Mouse (Mus musculus) CH12.LX (cell line): Measurements from ENCODE around the gene Npy4r. TPM values are rescaled to one million over a fixed set of nuclear protein-coding genes. Genes with fewer than 3 reads are reported as not detected.

Source experiments
- DNase-seq: peaks from one replicate; pipeline ENCODE4 v3.0.0-alpha.2; 2013; ENCODE audit errors: extremely low read depth
- H3K27ac ChIP-seq: 2 replicates; pipeline ENCODE4 v1.5.1; 2012; ENCODE audit warnings: low read depth, mild to moderate bottlenecking, control low read depth, moderate library complexity; ENCODE audit not compliant: insufficient read depth
- H3K27me3 ChIP-seq: replicated peaks from 2 replicates; pipeline ENCODE3; 2012; ENCODE audit warnings: inconsistent platforms
- H3K36me3 ChIP-seq, 2 experiments: replicated peaks in 1 of 2; 2 replicates each; pipeline versions ENCODE3 to v1.6.1; 2012; ENCODE audit warnings: inconsistent platforms in 1 of 2, low read length in 1 of 2, mild to moderate bottlenecking in 1 of 2, mixed read lengths in 1 of 2, moderate library complexity in 1 of 2; ENCODE audit not compliant: control insufficient read depth in 1 of 2, insufficient read depth in 1 of 2
- H3K4me1 ChIP-seq, 2 experiments: 2 replicates each; pipeline ENCODE4 v1.6.1; 2012; ENCODE audit warnings: inconsistent platforms in 1 of 2, moderate library complexity in 1 of 2; ENCODE audit not compliant: insufficient read depth in 2 of 2, control insufficient read depth in 1 of 2
- H3K4me2 ChIP-seq: 2 replicates; pipeline ENCODE4 v1.6.1; 2012; ENCODE audit warnings: low read depth, mild to moderate bottlenecking, control low read depth; ENCODE audit not compliant: poor library complexity, insufficient read depth, severe bottlenecking
- H3K4me3 ChIP-seq, 3 experiments: fragments of 150-350 bp in 1 of 3; sonication (generic) in 1 of 3; replicated peaks in 1 of 3; 2 replicates each; pipeline versions ENCODE3 to v1.5.1; 2011 to 2012; ENCODE audit warnings: low read depth in 2 of 3, low read length in 2 of 3, mild to moderate bottlenecking in 2 of 3, moderate library complexity in 2 of 3, control low read depth in 1 of 3, improper control_type of control experiment in 1 of 3, inconsistent platforms in 1 of 3, mixed read lengths in 1 of 3; ENCODE audit not compliant: poor library complexity in 1 of 3
- H3K79me2 ChIP-seq: replicated peaks from 2 replicates; pipeline ENCODE4 v1.6.1; 2012; ENCODE audit warnings: mild to moderate bottlenecking, moderate library complexity; ENCODE audit not compliant: control insufficient read depth, poor library complexity, insufficient read depth, severe bottlenecking; ENCODE audit errors: extremely low read depth
- H3K9ac ChIP-seq: 2 replicates; pipeline ENCODE4 v1.6.1; 2012; ENCODE audit warnings: low read depth, mild to moderate bottlenecking, control low read depth, moderate library complexity; ENCODE audit not compliant: insufficient read depth
- H3K9me3 ChIP-seq: replicated peaks from 2 replicates; pipeline ENCODE3; 2012; ENCODE audit warnings: low read length, inconsistent platforms, mixed read lengths
- BHLHE40 ChIP-seq: IDR thresholded peaks from 2 replicates; pipeline ENCODE4 v1.6.1; 2011; ENCODE audit warnings: mild to moderate bottlenecking, low read depth, low read length, improper control_type of control experiment
- ETS1 ChIP-seq: conservative IDR thresholded peaks from 2 replicates; pipeline ENCODE4 v1.6.1; 2012; ENCODE audit warnings: low read depth, mild to moderate bottlenecking, inconsistent platforms, low read length, improper control_type of control experiment, moderate library complexity
- GABPA ChIP-seq: IDR thresholded peaks from 2 replicates; pipeline ENCODE4 v1.6.1; 2012; ENCODE audit warnings: low read depth, low read length, improper control_type of control experiment, inconsistent platforms; ENCODE audit not compliant: insufficient replicate concordance
- HCFC1 ChIP-seq: IDR thresholded peaks from 2 replicates; pipeline ENCODE4 v1.6.1; 2012; ENCODE audit warnings: low read depth, mild to moderate bottlenecking, inconsistent platforms, low read length, improper control_type of control experiment
- JUN ChIP-seq: IDR thresholded peaks from 2 replicates; pipeline ENCODE4 v1.6.1; 2011; ENCODE audit warnings: low read depth, mild to moderate bottlenecking, low read length, improper control_type of control experiment, moderate library complexity; ENCODE audit not compliant: insufficient read depth
- MAX ChIP-seq: IDR thresholded peaks from 2 replicates; pipeline ENCODE4 v1.6.1; 2011; ENCODE audit warnings: low read length, improper control_type of control experiment
- MAZ ChIP-seq: IDR thresholded peaks from 2 replicates; pipeline ENCODE4 v1.6.1; 2012; ENCODE audit warnings: low read depth, mild to moderate bottlenecking, inconsistent platforms, low read length, improper control_type of control experiment, moderate library complexity
- MXI1 ChIP-seq: IDR thresholded peaks from 2 replicates; pipeline ENCODE4 v1.6.1; 2011; ENCODE audit warnings: mild to moderate bottlenecking, low read depth, low read length, improper control_type of control experiment
- NELFE ChIP-seq: IDR thresholded peaks from 2 replicates; pipeline ENCODE4 v1.6.1; 2011; ENCODE audit warnings: low read depth, low read length, improper control_type of control experiment
- NRF1 ChIP-seq: IDR thresholded peaks from 2 replicates; pipeline ENCODE4 v1.6.1; 2014; ENCODE audit warnings: low read depth, mild to moderate bottlenecking, inconsistent platforms, low read length, improper control_type of control experiment, moderate library complexity
- PAX5 ChIP-seq: IDR thresholded peaks from 2 replicates; pipeline ENCODE4 v1.6.1; 2012; ENCODE audit warnings: low read length, inconsistent platforms, mixed read lengths
- POLR2A ChIP-seq: IDR thresholded peaks from 2 replicates; pipeline ENCODE4 v1.6.1; 2011; ENCODE audit warnings: low read depth, mild to moderate bottlenecking, improper control_type of control experiment, low read length
- RAD21 ChIP-seq: IDR thresholded peaks from 2 replicates; pipeline ENCODE4 v1.6.1; 2011; ENCODE audit warnings: low read depth, mild to moderate bottlenecking, low read length, improper control_type of control experiment, moderate library complexity
- SIN3A ChIP-seq: IDR thresholded peaks from 2 replicates; pipeline ENCODE4 v1.6.1; 2012; ENCODE audit warnings: low read length, improper control_type of control experiment, inconsistent platforms
- SMC3 ChIP-seq: IDR thresholded peaks from 2 replicates; pipeline ENCODE4 v1.6.1; 2011; ENCODE audit warnings: low read depth, low read length, improper control_type of control experiment
- TBP ChIP-seq: conservative IDR thresholded peaks from 2 replicates; pipeline ENCODE4 v1.6.1; 2011; ENCODE audit warnings: low read depth, low read length, improper control_type of control experiment
- UBTF ChIP-seq: IDR thresholded peaks from 2 replicates; pipeline ENCODE4 v1.6.1; 2012; ENCODE audit warnings: low read depth, mild to moderate bottlenecking, inconsistent platforms, low read length, improper control_type of control experiment, moderate library complexity
- ZNF384 ChIP-seq: IDR thresholded peaks from 2 replicates; pipeline ENCODE4 v1.6.1; 2012; ENCODE audit warnings: low read depth, low read length, improper control_type of control experiment, inconsistent platforms
- dilution Hi-C: fragments of 300-500 bp; cut with MboI; formaldehyde crosslinking; loops from 2 replicates; pipeline ENCODE4 v1.14.3; 2020; ENCODE audit warnings: low sequenced_read_pairs; ENCODE audit not compliant: extremely low pct_unique_long_range_greater_than_20kb, extremely low pct_ligation_motif_present
- in situ Hi-C: fragments of 300-500 bp; cut with MboI; formaldehyde crosslinking; loops from 3 replicates; pipeline ENCODE4 v1.14.3; 2019; ENCODE audit warnings: low sequenced_read_pairs, low pct_ligation_motif_present, low pct_unique_long_range_greater_than_20kb, mixed read lengths
- polyA plus RNA-seq: library from polyadenylated mRNA; unstranded; fragments of >175 nt; gene quantifications from 2 replicates; pipeline ENCODE4 v1.2.1, GENCODE M21; 2012; ENCODE audit warnings: low read depth; ENCODE audit not compliant: insufficient read length
- total RNA-seq, 2 experiments: library from RNA; depleted of rRNA; stranded (reverse); fragments of 300-350 nt in 1 of 2; fragments of >200 nt in 1 of 2; gene quantifications; 2 replicates each; pipeline ENCODE4 v1.2.3; 2012 to 2014

Gene Npy4r
- total and polyA plus RNA-seq, 3 experiments, result 0.04 TPM; not detected in 2

DNA sequence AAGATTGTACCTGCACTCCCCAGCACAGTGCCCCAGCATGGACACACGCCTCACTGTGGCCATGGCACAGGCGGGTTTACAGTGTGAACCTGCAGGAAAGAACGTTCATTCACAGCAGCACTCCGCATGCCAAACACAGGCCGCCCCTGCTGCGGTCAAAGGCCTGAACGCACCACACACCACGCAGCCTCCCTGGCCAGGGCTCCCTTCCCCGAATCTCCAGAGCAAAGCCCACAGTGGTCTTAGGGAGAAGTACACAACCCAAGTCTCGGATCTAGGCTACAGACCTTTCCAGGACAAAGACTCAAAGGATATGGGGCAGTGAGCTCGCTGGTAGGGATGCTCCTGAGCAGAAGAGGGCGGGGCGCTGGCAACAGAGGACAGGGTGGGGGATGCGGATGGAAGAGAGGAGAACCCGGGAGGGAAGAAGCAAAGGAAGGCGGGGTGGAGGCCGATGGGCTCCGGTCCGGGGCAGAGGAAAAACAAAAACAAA lies 48.5 kb upstream of the Npy4r start:
- Histone ChIP-seq H3K79me2 (no peaks in the 10 kb centered on the region), H3K27me3 (peaks cover 30% of the 10 kb centered on the region), H3K9ac (no peak overlapping the region), H3K4me3 (peak overlapping the region in 1 of 3 experiments; percentile 57), H3K27ac (no peak overlapping the region), H3K4me1 (peaks cover 0 to 28% of the 10 kb centered on the region in 2 experiments; a peak in 2 of 4 replicates), H3K4me2 (peak overlapping the region; percentile 27; the same call in 1 of the 2 replicates), H3K36me3 (no peaks in the 10 kb centered on the region), H3K9me3 (no peaks in the 10 kb centered on the region)
- no peak for DNase-seq
- dilution Hi-C loops (no loop called here), in situ Hi-C loops (no loop called here)
- TF ChIP-seq MAX (no peak), ZNF384 (no peak), PAX5 (no peak)

DNA sequence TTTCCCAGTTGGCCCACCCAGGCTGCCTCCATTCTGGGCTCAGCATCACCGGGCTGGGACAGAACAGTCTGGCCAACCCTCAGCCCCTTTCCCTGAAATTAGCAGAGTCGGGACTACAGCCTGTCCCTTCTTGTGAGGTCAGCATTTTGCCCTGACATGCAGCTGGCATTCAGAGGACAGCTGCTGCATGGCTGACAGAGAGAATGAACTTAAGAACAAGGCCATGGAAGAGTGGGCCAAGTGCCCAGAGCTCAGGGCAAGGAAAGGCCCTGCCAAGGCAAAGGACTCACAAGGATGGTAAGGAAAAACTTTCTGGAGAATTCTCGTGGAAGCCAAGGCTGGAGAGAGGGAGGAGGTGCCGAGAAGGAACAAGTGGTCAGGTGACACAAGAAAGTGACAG lies 44.4 kb upstream of the Npy4r start:
- Histone ChIP-seq H3K27me3 (peaks cover 7% of the 10 kb centered on the region), H3K79me2 (no peaks in the 10 kb centered on the region), H3K9me3 (no peaks in the 10 kb centered on the region), H3K4me2 (no peak overlapping the region), H3K4me3 (no peak overlapping the region), H3K27ac (no peak overlapping the region), H3K9ac (no peak overlapping the region), H3K36me3 (no peaks in the 10 kb centered on the region), H3K4me1 (peaks cover 11 to 64% of the 10 kb centered on the region in 2 experiments)
- dilution Hi-C loops (no loop called here), in situ Hi-C loops (loop anchor here (5.0 kb wide), 1 partner anchor 89 kb away; no protein-coding TSS in a partner anchor)
- DNase-seq, result no peak
- no peak for TF ChIP-seq NRF1
- TF ChIP-seq RAD21, result no peak
- TF ChIP-seq MAZ, result no peak
- no peak for TF ChIP-seq JUN
- TF ChIP-seq SIN3A, result no peak
- TF ChIP-seq POLR2A, result no peak
- no peak for TF ChIP-seq ETS1
- no peak for TF ChIP-seq MAX
- TF ChIP-seq HCFC1, result no peak
- TF ChIP-seq NELFE, result no peak
- no peak for TF ChIP-seq SMC3
- no peak for TF ChIP-seq UBTF

DNA sequence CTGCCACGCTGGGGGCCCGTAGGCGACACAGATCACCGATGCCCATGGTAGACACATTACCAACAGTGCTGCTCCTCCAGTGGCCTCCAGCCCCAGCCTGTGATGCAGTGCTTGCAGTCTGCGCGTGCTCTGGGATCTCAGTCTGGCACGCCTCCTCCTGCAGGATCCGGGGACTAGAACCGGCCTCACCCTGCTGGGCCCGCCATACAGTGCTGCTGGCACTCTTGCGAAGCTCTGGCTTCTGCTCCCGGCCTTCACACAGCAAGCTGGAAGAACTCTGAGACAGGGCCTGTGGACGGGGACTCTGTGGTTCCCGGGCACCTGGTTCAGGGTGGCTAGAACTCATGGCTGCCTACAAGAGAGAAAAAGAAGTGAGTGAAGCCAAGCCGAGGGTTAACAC lies 43.2 kb upstream of the Npy4r start:
- no peak overlapping the region for H3K9ac ChIP-seq
- H3K79me2 ChIP-seq, result no peaks in the 10 kb centered on the region
- TF ChIP-seq GABPA (no peak), ETS1 (no peak), SIN3A (no peak), SMC3 (no peak), BHLHE40 (no peak), JUN (no peak), TBP (no peak), MXI1 (no peak)
- no peaks in the 10 kb centered on the region for H3K36me3 ChIP-seq
- DNase-seq, result no peak
- in situ Hi-C loops, result loop anchor here (5.0 kb wide), 1 partner anchor 88 kb away; no protein-coding TSS in a partner anchor
- no peak overlapping the region for H3K4me3 ChIP-seq
- dilution Hi-C loops, result no loop called here
- peaks cover 15 to 77% of the 10 kb centered on the region in 2 experiments for H3K4me1 ChIP-seq
- H3K9me3 ChIP-seq, result no peaks in the 10 kb centered on the region
- H3K27ac ChIP-seq, result no peak overlapping the region
- no peak overlapping the region for H3K4me2 ChIP-seq
- peaks cover 7% of the 10 kb centered on the region for H3K27me3 ChIP-seq
